Mouse (Mus musculus) myocyte (in vitro differentiated cells): ENCODE measurements around the gene Kidins220. TPM values are rescaled to one million over a fixed set of nuclear protein-coding genes. Genes with fewer than 3 reads are reported as not detected.

ENCODE experiments used
- H3K27me3 ChIP-seq: one replicate; pipeline ENCODE4 v1.6.1; 2011; ENCODE audit not compliant: control insufficient read depth, insufficient read depth, insufficient read length
- H3K36me3 ChIP-seq: one replicate; pipeline ENCODE4 v1.6.1; 2011; ENCODE audit not compliant: control insufficient read depth, insufficient read depth
- H3K4me2 ChIP-seq: one replicate; pipeline ENCODE4 v1.6.1; 2011; ENCODE audit warnings: low read depth, control low read depth
- H3K4me3 ChIP-seq: one replicate; pipeline ENCODE4 v1.5.1; 2011; ENCODE audit warnings: mild to moderate bottlenecking, control low read depth, moderate library complexity
- H3K79me2 ChIP-seq: one replicate; pipeline ENCODE4 v1.6.1; 2011; ENCODE audit not compliant: control insufficient read depth, insufficient read depth
- H3ac ChIP-seq: one replicate; pipeline ENCODE4 v1.6.1; 2011; ENCODE audit not compliant: control insufficient read depth, insufficient read length
- CEBPB ChIP-seq: IDR thresholded peaks from 2 replicates; pipeline ENCODE4 v1.6.1; 2011; ENCODE audit warnings: mild to moderate bottlenecking, moderate library complexity; ENCODE audit not compliant: poor library complexity, insufficient read depth, severe bottlenecking
- E2F4 ChIP-seq: IDR thresholded peaks from one replicate; pipeline ENCODE4 v1.6.1; 2011; ENCODE audit warnings: mild to moderate bottlenecking, control low read depth, moderate library complexity; ENCODE audit not compliant: insufficient read depth
- MAX ChIP-seq: IDR thresholded peaks from one replicate; pipeline ENCODE4 v1.6.1; 2011; ENCODE audit warnings: low read depth, mild to moderate bottlenecking, control low read depth
- MYOD1 ChIP-seq, 3 experiments: IDR thresholded peaks; one replicate each; pipeline ENCODE4 v1.6.1; 2011; ENCODE audit warnings: control low read depth in 2 of 3, low read depth in 2 of 3, mild to moderate bottlenecking in 2 of 3, moderate library complexity in 1 of 3; ENCODE audit not compliant: insufficient read length in 2 of 3, control insufficient read depth in 1 of 3
- MYOG ChIP-seq, 3 experiments: IDR thresholded peaks; one replicate each; pipeline ENCODE4 v1.6.1; 2011; ENCODE audit warnings: control low read depth in 2 of 3, low read depth in 2 of 3, mild to moderate bottlenecking in 2 of 3; ENCODE audit not compliant: insufficient read length in 2 of 3, control insufficient read depth in 1 of 3, insufficient read depth in 1 of 3
- POLR2A ChIP-seq: IDR thresholded peaks from one replicate; pipeline ENCODE4 v1.6.1; 2011; ENCODE audit warnings: low read depth, mild to moderate bottlenecking, control low read depth, moderate library complexity; ENCODE audit not compliant: insufficient read length
- POLR2AphosphoS2 ChIP-seq: IDR thresholded peaks from one replicate; pipeline ENCODE4 v1.6.1; 2011; ENCODE audit warnings: low read depth, control low read depth; ENCODE audit not compliant: insufficient read length
- REST ChIP-seq: IDR thresholded peaks from one replicate; pipeline ENCODE4 v1.6.1; 2011; ENCODE audit warnings: mild to moderate bottlenecking, control low read depth, moderate library complexity; ENCODE audit not compliant: insufficient read depth, insufficient read length
- SRF ChIP-seq: IDR thresholded peaks from one replicate; pipeline ENCODE4 v1.6.1; 2011; ENCODE audit warnings: low read depth; ENCODE audit not compliant: control insufficient read depth, insufficient read length
- TCF12 ChIP-seq: IDR thresholded peaks from one replicate; pipeline ENCODE4 v1.6.1; 2011; ENCODE audit warnings: mild to moderate bottlenecking, control low read depth; ENCODE audit not compliant: poor library complexity, insufficient read depth, severe bottlenecking
- TCF3 ChIP-seq: IDR thresholded peaks from one replicate; pipeline ENCODE4 v1.6.1; 2011; ENCODE audit warnings: low read depth, control low read depth; ENCODE audit not compliant: insufficient read length
- USF1 ChIP-seq: IDR thresholded peaks from one replicate; pipeline ENCODE4 v1.6.1; 2011; ENCODE audit warnings: low read depth, mild to moderate bottlenecking, control low read depth, moderate library complexity
- polyA plus RNA-seq: library from polyadenylated mRNA; unstranded; fragments of >200 nt; fragmentation: generic; extraction: Trizol; gene quantifications from one replicate; pipeline ENCODE4 v1.2.1, GENCODE M21; 2012; ENCODE audit warnings: missing spikeins

Gene Kidins220
- polyA plus RNA-seq, 1 experiment = 33.3 TPM

GRCm38 (mm10) chr12:25059487-25060200 lies 84.9 kb downstream of the Kidins220 start:
- H3ac ChIP-seq = no peak overlapping the region
- H3K36me3 ChIP-seq = peaks cover 16% of the 10 kb centered on the region
- H3K27me3 ChIP-seq = no peaks in the 10 kb centered on the region

GRCm38 (mm10) chr12:25060901-25061300 lies 86.2 kb downstream of the Kidins220 start:
- Histone ChIP-seq H3K27me3 (no peaks in the 10 kb centered on the region), H3K4me3 (no peak overlapping the region), H3ac (no peak overlapping the region), H3K4me2 (no peak overlapping the region), H3K79me2 (no peaks in the 10 kb centered on the region), H3K36me3 (peaks cover 16% of the 10 kb centered on the region)
- TF ChIP-seq SRF = no peak
- TF ChIP-seq POLR2AphosphoS2 = peak; percentile 32

More at GRCm38 (mm10) chr12:25059487-25060200, 84.9 kb downstream of the Kidins220 start:
- Histone ChIP-seq H3K79me2 (no peaks in the 10 kb centered on the region), H3K4me3 (no peak overlapping the region), H3K4me2 (no peak overlapping the region)
- TF ChIP-seq POLR2AphosphoS2 = no peak
- no peak for TF ChIP-seq MYOG (IDR thresholded peaks at IDR 0.05; ENCODE audit: control insufficient read depth in 1 of 3, insufficient read depth in 1 of 3, insufficient read length in 2 of 3, low read depth in 2 of 3)
- TF ChIP-seq MYOD1 (IDR thresholded peaks at IDR 0.05; ENCODE audit: control insufficient read depth in 1 of 3, insufficient read length in 2 of 3, low read depth in 2 of 3) = no peak
- no peak for TF ChIP-seq REST
- TF ChIP-seq TCF12 = no peak
- TF ChIP-seq CEBPB = no peak
- no peak for TF ChIP-seq E2F4
- no peak for TF ChIP-seq POLR2A
- TF ChIP-seq MAX = no peak
- TF ChIP-seq TCF3 = no peak
- TF ChIP-seq SRF = no peak
- no peak for TF ChIP-seq USF1

- peaks cover 11% of the 10 kb centered on the region for H3K36me3 ChIP-seq
- no peaks in the 10 kb centered on the region for H3K79me2 ChIP-seq
- H3K4me3 ChIP-seq = no peak overlapping the region
- no peak overlapping the region for H3ac ChIP-seq
- no peaks in the 10 kb centered on the region for H3K27me3 ChIP-seq
- TF ChIP-seq USF1 (no peak), TCF3 (no peak), SRF (no peak), POLR2A (no peak), MYOD1 (IDR thresholded peaks at IDR 0.05; ENCODE audit: control insufficient read depth in 1 of 3, insufficient read length in 2 of 3, low read depth in 2 of 3) (no peak), POLR2AphosphoS2 (no peak), MAX (no peak), TCF12 (no peak), E2F4 (no peak), REST (no peak), MYOG (IDR thresholded peaks at IDR 0.05; ENCODE audit: control insufficient read depth in 1 of 3, insufficient read depth in 1 of 3, insufficient read length in 2 of 3, low read depth in 2 of 3) (no peak), CEBPB (no peak)
- no peak overlapping the region for H3K4me2 ChIP-seq
Measured at GRCm38 (mm10) chr12:25062264-25062663, 87.5 kb downstream of the Kidins220 start.

GRCm38 (mm10) chr12:25073374-25073773 lies 98.6 kb downstream of the Kidins220 start:
- Histone ChIP-seq H3K27me3 (no peaks in the 10 kb centered on the region), H3K36me3 (no peaks in the 10 kb centered on the region), H3ac (no peak overlapping the region), H3K4me3 (no peak overlapping the region), H3K79me2 (no peaks in the 10 kb centered on the region), H3K4me2 (no peak overlapping the region)
- TF ChIP-seq MYOG (IDR thresholded peaks at IDR 0.05; ENCODE audit: control insufficient read depth in 1 of 3, insufficient read depth in 1 of 3, insufficient read length in 2 of 3, low read depth in 2 of 3) = no peak
- no peak for TF ChIP-seq SRF
- TF ChIP-seq CEBPB = no peak
- no peak for TF ChIP-seq MAX
- no peak for TF ChIP-seq POLR2A
- TF ChIP-seq POLR2AphosphoS2 = no peak
- TF ChIP-seq E2F4 = no peak
- TF ChIP-seq MYOD1 (IDR thresholded peaks at IDR 0.05; ENCODE audit: control insufficient read depth in 1 of 3, insufficient read length in 2 of 3, low read depth in 2 of 3) = no peak
- no peak for TF ChIP-seq REST
- TF ChIP-seq USF1 = no peak
- no peak for TF ChIP-seq TCF12
- TF ChIP-seq TCF3 = no peak

GRCm38 (mm10) chr12:25074344-25074743 lies 99.6 kb downstream of the Kidins220 start:
- H3K27me3 ChIP-seq = no peaks in the 10 kb centered on the region
- no peak overlapping the region for H3ac ChIP-seq
- no peak overlapping the region for H3K4me3 ChIP-seq
- H3K36me3 ChIP-seq = no peaks in the 10 kb centered on the region
- H3K79me2 ChIP-seq = no peaks in the 10 kb centered on the region
- TF ChIP-seq MAX (no peak), REST (no peak), MYOG (IDR thresholded peaks at IDR 0.05; ENCODE audit: control insufficient read depth in 1 of 3, insufficient read depth in 1 of 3, insufficient read length in 2 of 3, low read depth in 2 of 3) (no peak), USF1 (no peak), CEBPB (no peak), E2F4 (no peak), POLR2A (no peak)
- no peak overlapping the region for H3K4me2 ChIP-seq
